Mouse (Mus musculus): ENCODE data around the gene Maff.

GRCm38 (mm10) chr15:79388171-79388570, 41.8 kb downstream of the Maff start:
- TF ChIP-seq GATA1 (IDR thresholded peaks at IDR 0.05; ENCODE audit: borderline replicate concordance, low read length): no peak
- no peak for TF ChIP-seq FLI1 (IDR thresholded peaks at IDR 0.05; ENCODE audit: low read length)

Measured in megakaryocyte, embryonic 14.5 days (primary cell).